Mouse (Mus musculus): ENCODE results near the gene A930004D18Rik. TPM values are rescaled to one million over a fixed set of nuclear protein-coding genes. Genes with fewer than 3 reads are reported as not detected.
A peak's percentile ranks its signal among the peaks of the same experiment; 100 is the strongest.

Gene A930004D18Rik
- polyA plus RNA-seq, 1 experiment from 2014 or later = 17.1 TPM

DNA sequence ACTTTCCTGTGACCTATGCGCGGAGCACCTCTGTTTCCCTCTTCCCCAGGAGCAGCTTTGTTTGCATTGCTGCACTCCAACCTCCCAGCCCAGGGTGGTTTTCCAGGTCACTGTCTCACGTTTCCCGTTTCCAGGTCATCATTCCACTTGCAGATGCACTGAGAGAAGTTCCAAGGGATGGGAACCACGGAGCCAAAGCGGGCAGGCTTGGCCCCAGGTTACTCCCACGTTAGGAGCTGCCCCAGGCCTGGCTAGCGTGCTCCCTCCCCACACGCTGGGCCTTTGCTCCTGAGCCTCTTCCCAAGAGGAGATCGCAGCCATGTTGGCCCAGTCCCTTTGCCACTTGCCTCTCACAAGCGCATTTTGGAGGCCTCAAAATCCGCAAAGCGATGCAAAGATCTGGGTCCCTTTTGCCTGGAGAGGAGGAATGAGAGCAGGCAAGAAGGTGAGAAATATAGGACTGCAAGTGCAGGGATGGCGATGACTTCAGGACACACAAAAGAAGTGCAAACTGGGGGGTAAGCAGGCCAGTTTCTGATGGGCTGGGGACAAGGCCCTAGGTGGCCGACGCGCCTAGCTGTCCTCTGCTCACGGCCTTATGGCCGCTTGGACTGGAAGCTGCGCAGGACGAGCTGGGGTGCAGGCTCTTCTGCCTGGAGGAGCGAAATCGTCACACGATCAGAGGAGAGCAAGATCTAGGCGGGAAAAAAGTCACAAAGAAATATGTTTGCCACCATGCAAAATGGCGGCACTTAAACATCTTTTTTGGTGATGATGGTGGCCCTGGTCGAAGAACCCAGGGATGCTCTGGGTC is 3.0 kb upstream of the A930004D18Rik start:
- peak; percentile 41 for ATAC-seq (ENCODE audit: low FRiP score, low read depth)
- no peaks in the 10 kb centered on the region for H3K27me3 ChIP-seq (replicated peaks)
- H3K4me3 ChIP-seq = peak overlapping the region; percentile 22
- peak overlapping the region; percentile 66 for H3K4me2 ChIP-seq (replicated peaks)
- peaks cover 62% of the 10 kb centered on the region for H3K4me1 ChIP-seq
- WGBS = 7% methylated on average over 27 of the region's 27 CpGs
- peak overlapping the region; percentile 69 for H3K27ac ChIP-seq
- H3K36me3 ChIP-seq = no peaks in the 10 kb centered on the region
- H3K9me3 ChIP-seq = no peaks in the 10 kb centered on the region
- peak overlapping the region; percentile 68 for H3K9ac ChIP-seq

DNA sequence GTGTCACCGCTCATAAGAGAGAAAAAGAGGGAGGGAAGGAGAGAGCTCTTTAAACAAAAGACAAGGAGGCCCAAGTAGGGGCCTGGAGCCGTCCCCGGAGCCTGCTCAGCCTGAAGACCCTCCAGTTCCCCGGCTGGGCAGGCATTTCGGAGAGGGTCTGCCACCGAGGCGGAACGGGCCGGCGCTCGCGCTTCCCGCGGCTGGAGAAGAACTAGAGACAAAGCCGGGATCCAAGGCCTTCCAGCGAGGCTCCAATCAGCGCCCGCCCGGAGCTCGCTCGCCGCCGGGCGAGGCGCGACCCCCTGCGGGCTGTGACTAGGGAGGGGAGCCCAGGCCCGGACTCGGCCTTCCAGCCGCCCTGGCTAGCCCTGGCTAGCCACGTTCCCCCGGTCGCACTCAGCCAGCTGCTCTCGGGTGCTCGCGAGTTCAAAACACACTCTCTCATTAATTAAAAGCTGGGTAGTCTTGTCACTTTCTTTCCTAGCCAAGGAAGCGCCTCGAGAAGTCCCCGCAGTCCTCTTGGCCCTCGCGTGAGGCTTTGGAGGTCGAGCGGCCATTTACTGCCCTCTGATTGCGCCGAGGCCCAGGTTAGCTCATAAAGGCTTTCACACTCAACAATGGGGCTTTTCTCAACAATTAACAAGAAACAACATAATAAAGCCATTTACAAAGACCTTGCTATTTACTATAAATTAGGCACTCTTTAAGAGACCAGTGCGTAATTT is 2.2 kb upstream of the A930004D18Rik start:
- H3K27me3 ChIP-seq (replicated peaks) = no peaks in the 10 kb centered on the region
- H3K4me2 ChIP-seq (replicated peaks) = peak overlapping the region; percentile 66
- WGBS = 1% methylated on average over 46 of the region's 46 CpGs
- peak; percentile 77 for ATAC-seq (ENCODE audit: low FRiP score, low read depth)
- no peaks in the 10 kb centered on the region for H3K36me3 ChIP-seq
- peak overlapping the region; percentile 68 for H3K9ac ChIP-seq
- H3K4me3 ChIP-seq = peak overlapping the region; percentile 33
- peak overlapping the region; percentile 69 for H3K27ac ChIP-seq
- H3K9me3 ChIP-seq = no peaks in the 10 kb centered on the region
- peaks cover 63% of the 10 kb centered on the region for H3K4me1 ChIP-seq

DNA sequence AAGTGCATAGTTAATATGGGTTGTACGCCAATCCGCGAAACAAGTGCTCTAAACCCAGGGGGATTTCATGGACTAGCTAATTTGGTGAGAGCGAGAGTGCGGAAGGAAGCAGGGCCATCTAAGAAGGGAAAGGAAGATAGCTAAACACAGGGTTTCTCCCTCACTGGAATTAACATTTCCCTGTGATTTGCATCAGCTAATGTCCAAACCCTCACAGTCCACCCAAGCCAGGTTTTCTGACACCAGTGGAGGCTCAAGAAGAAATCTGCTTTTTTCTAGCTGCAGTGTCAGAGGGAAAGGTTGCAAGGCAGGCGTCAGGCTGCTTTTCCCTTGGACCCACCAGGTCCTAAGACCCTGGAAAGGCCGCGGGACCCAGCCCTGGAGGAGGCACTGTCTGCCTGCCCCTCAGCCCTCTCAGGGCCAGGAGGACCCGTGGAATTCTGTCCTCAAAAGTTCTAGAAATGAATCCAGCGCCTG is 1.4 kb upstream of the A930004D18Rik start:
- no peaks in the 10 kb centered on the region for H3K36me3 ChIP-seq
- H3K4me1 ChIP-seq = peaks cover 63% of the 10 kb centered on the region
- H3K9ac ChIP-seq = peak overlapping the region; percentile 68
- WGBS = 16% methylated on average over 10 of the region's 10 CpGs
- 0 out of 2 replicates have a peak overlapping the region, but pooled peaks have one; percentile 69 for H3K27ac ChIP-seq
- 0 out of 2 replicates have a peak overlapping the region, but pooled peaks have one; percentile 5 for H3K4me3 ChIP-seq
- H3K4me2 ChIP-seq (replicated peaks) = peak overlapping the region; percentile 66
- no peaks in the 10 kb centered on the region for H3K9me3 ChIP-seq
- ATAC-seq (ENCODE audit: low FRiP score, low read depth) = peak; percentile 23; the same call in 1 of the 2 replicates
- no peaks in the 10 kb centered on the region for H3K27me3 ChIP-seq (replicated peaks)

DNA sequence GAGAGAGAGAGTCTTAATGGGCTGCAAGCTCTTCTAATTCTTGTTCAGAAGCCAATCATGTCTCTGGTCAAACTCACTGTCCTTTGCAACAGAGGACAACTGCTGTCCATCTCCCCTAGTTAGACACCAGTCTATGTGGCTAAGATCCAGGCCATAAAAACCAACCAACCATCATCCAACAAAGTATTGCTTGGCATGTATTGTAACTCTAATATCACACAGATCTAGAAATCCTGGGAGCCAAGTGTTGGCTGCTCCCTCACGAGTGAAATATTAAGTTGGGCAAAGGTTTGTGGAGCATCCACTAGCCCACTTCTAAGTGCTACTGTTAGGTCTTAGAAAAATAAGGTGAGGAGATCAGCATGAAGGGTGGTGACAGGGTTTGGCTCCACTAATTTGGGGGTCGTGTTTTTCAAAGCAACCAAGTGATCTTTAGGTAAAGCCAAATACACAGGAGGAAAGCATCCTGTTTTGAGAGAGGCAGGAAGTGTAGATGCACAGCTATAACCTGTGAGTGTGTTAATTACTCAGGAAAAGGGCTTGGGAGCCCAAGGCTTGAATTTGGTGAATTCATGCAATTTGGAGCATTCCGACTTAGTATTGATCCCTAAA is 710 bp upstream of the A930004D18Rik start:
- no peak for ATAC-seq (ENCODE audit: low FRiP score, low read depth)
- H3K4me2 ChIP-seq (replicated peaks) = peak overlapping the region; percentile 66
- no peak overlapping the region for H3K4me3 ChIP-seq

DNA sequence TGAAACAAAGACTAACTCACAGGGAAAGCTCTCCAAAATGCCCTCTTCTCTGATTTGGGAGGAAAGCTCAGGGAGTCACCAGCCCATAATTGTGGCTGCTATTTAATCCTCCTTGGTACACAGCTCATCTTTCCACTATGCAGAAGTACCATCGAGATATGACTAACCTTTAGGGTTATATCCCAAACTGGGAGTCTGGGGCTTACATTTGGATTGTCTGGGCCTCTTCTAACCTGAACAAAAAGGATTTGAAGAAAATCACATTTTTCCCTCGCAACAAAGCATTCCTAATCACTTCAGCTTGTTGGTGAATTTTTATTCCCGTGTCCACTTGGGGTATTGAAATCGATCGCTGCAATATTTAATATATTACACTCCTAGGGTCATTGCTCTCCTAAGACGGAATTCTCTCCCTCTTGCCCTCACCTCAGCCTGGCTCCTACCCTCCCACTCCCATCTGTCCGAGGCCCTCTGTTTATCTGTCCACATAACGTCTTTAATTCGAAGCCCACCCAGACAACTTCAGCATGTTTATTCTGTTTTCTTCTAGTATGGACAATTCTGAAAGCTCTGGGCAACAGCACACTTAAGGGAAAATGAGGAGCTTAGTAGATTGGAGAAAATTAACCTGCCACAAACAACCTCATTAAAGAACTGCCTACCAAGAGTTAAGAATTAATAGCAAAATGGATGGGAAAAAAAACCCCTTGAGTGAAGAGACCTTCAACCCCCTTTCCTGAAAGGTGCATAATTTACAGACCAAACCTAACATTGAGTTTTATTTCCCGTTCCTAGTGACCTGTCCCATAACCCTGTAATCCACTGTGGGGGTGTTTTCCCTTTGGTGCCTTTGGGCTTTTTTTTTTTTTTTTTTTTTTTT is 2.9 kb downstream of the A930004D18Rik start:
- no peak overlapping the region for H3K4me3 ChIP-seq
- no peak overlapping the region for H3K9ac ChIP-seq
- H3K9me3 ChIP-seq = no peaks in the 10 kb centered on the region
- 47% methylated on average over 10 of the region's 10 CpGs for WGBS
- no peak overlapping the region for H3K4me2 ChIP-seq (replicated peaks)
- peaks cover 64% of the 10 kb centered on the region for H3K4me1 ChIP-seq
- no peaks in the 10 kb centered on the region for H3K27me3 ChIP-seq (replicated peaks)
- H3K36me3 ChIP-seq = no peaks in the 10 kb centered on the region
- H3K27ac ChIP-seq = no peak overlapping the region
- ATAC-seq (ENCODE audit: low FRiP score, low read depth) = no peak

More for the DNA sequence above, 710 bp upstream of the A930004D18Rik start:
- WGBS = 47% methylated on average over 3 of the region's 3 CpGs
- Histone ChIP-seq H3K4me1 (peaks cover 66% of the 10 kb centered on the region), H3K27me3 (replicated peaks) (no peaks in the 10 kb centered on the region), H3K9ac (no peak overlapping the region), H3K27ac (no peak overlapping the region), H3K9me3 (no peaks in the 10 kb centered on the region), H3K36me3 (no peaks in the 10 kb centered on the region)

DNA sequence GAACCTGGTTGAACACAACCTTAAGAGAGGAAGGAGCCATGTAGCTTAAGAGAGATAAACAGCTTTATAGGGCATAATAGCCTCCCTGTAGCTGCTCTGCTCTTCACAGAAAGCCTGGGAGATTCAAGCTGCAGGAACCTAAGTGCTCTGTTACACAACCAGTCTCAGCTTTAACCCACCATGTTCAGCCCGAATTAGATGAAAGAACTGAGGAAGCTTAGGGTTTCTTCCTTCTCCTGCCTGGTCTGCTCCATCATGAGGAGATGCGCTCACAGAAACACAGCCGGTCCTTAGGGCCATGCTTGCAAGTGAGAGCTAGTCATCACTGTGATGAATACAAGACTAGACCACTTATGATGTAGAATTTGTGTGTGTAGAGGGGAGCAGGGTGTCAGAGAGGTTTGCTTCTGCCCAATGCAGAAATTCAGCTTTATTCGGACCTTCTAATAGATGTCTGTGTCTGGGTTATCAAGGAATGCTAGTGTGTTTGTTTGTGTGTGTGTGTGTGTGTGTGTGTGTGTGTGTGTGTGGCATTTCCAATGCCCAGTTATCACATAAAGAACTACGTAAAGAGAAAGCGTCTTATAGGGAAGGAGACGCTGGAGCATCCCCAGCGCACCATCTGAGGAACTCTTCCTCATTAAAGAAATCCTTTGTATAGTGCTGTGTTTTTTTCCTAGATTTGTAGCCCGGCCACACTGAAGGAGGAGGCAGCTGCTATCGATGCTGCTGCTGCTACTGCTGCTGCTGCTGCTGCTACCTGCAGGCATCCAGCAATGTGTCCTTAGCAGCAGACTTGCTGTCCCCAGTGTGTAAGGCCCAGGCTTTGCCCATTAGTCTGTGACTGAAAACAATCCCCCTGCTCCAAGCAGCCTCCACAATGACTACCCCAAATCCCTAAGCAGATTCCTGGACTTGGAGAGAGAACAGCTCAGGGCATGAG is 4.1 kb downstream of the A930004D18Rik start:
- peak; percentile 42; the same call in 1 of the 2 replicates for ATAC-seq (ENCODE audit: low FRiP score, low read depth)
- Histone ChIP-seq H3K4me1 (peaks cover 54% of the 10 kb centered on the region), H3K27ac (no peak overlapping the region), H3K4me3 (no peak overlapping the region), H3K27me3 (replicated peaks) (no peaks in the 10 kb centered on the region), H3K4me2 (replicated peaks) (peak overlapping the region; percentile 95), H3K9ac (peak overlapping the region; percentile 27; the same call in 1 of the 2 replicates), H3K36me3 (no peaks in the 10 kb centered on the region), H3K9me3 (no peaks in the 10 kb centered on the region)
- WGBS = 30% methylated on average over 10 of the region's 10 CpGs

DNA sequence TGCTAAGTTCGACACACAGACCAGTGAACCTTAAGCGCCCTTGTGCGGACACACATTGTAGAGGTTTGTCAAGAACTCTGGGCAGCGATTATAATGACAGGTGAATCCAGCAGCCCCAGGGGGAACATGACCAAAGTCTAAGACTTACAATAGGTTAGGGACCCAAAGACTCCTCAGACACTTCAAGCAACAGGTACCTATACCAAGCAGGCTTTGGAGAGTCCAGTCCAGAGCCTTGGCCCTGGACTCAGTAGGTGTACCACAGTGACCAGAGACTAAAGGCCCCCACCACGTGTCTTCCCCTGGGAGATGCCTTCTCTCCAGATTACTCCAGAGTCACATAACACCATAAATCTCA is 5.0 kb downstream of the A930004D18Rik start:
- 44% methylated on average over 5 of the region's 5 CpGs for WGBS
- Histone ChIP-seq H3K27ac (no peak overlapping the region), H3K9me3 (no peaks in the 10 kb centered on the region), H3K9ac (peak overlapping the region; percentile 21; the same call in 1 of the 2 replicates), H3K27me3 (replicated peaks) (no peaks in the 10 kb centered on the region), H3K4me1 (peaks cover 49% of the 10 kb centered on the region), H3K4me2 (replicated peaks) (peak overlapping the region; percentile 95), H3K36me3 (no peaks in the 10 kb centered on the region), H3K4me3 (no peak overlapping the region)
- no peak for ATAC-seq (ENCODE audit: low FRiP score, low read depth)

DNA sequence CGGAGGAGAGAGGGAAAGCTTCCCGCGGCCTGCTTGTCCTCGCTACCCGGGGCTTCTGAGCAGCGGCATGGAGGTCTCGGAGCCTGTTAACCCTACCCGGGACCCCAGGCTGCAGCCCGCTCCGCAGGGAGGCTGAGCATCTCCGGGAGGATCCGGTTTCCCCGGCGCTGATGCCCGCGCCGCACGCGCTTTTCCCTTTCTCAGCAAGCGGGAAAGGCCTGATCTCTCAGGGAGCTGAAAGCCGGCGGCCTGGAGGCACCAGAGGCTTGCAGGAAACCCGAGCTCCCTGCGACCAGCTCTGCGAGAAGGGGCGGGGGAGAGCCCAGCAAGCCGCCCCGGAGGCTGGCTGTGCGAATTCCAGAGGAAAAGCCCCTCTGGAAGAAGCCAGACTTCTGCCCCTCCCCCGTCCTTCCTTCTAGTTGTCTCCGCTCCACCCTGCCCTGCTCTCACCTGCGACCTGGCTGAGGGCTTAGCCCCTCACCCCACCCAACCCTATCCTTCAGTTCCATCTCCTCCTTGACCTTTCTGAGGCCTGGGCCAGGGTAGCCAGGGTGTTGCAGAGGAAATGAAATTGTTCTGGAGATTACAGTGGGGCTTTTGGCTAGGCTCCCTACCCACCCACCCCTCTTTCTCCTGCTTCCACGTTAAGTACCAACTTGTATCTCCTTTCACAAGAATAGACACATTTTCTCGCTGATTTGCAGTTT is 5.6 kb downstream of the A930004D18Rik start:
- H3K4me1 ChIP-seq = peaks cover 49% of the 10 kb centered on the region
- no peak overlapping the region for H3K27ac ChIP-seq

DNA sequence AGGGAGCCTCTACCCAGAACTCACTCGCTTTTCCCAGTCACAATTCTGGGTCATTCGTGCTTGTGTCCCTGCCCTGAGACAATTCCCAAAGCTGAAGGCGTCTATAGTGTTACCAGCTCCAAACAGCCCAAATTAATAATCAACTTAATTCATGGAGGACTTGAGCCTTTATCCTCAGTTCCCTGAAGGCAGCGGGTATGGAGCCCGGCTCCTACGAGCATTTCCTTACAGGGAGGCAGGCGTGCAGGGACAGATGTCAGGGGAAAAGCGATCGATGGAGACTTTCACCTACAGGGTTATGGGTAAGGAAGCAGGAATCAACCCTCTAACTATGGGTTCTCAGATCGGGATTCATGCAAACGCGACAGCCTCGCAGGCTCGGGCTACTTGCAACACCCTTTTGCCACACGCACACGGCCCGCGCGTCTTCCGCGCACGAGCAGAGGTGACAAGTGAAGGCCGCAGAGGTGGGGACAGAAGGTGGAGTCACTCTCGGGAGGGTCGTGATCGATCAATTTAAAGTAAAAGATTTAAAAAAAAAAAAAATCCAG is 6.2 kb downstream of the A930004D18Rik start:
- H3K27ac ChIP-seq = no peak overlapping the region
- H3K4me3 ChIP-seq = peak overlapping the region; percentile 39
- peak overlapping the region; percentile 87 for H3K9ac ChIP-seq
- no peaks in the 10 kb centered on the region for H3K27me3 ChIP-seq (replicated peaks)
- WGBS = under 1% methylated on average over 26 of the region's 26 CpGs
- H3K36me3 ChIP-seq = no peaks in the 10 kb centered on the region
- peaks cover 54% of the 10 kb centered on the region for H3K4me1 ChIP-seq
- H3K4me2 ChIP-seq (replicated peaks) = peak overlapping the region; percentile 95
- no peaks in the 10 kb centered on the region for H3K9me3 ChIP-seq
- ATAC-seq (ENCODE audit: low FRiP score, low read depth) = no peak

More for the DNA sequence above, 5.6 kb downstream of the A930004D18Rik start:
- under 1% methylated on average over 34 of the region's 34 CpGs for WGBS
- Histone ChIP-seq H3K27me3 (replicated peaks) (no peaks in the 10 kb centered on the region), H3K4me3 (peak overlapping the region; percentile 39), H3K9ac (peak overlapping the region; percentile 87), H3K36me3 (no peaks in the 10 kb centered on the region), H3K4me2 (replicated peaks) (peak overlapping the region; percentile 95), H3K9me3 (no peaks in the 10 kb centered on the region)
- ATAC-seq (ENCODE audit: low FRiP score, low read depth) = no peak

DNA sequence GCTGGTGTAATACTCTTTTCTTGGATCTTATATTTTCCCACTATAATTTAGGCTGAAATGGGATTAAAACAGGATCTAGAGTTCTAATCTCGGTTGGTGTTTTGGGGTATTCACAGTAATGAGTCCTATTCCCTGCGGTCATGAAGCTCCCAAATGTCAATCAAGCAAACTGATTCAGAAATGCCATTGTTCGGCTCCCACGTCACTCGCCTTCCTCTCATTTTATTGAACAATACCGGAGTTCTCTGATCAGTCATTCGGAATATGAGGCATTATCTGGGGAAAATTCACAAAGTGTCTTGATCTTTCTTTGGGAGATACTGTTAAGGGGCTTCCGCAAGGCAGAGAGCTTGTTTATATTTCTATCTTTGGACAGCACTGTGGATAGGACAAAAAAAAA is 7.0 kb downstream of the A930004D18Rik start:
- no peak overlapping the region for H3K9ac ChIP-seq
- H3K4me1 ChIP-seq = peaks cover 60% of the 10 kb centered on the region
- no peak for ATAC-seq (ENCODE audit: low FRiP score, low read depth)
- no peak overlapping the region for H3K27ac ChIP-seq
- no peak overlapping the region for H3K4me3 ChIP-seq
- H3K4me2 ChIP-seq (replicated peaks) = peak overlapping the region; percentile 95
- 15% methylated on average over 8 of the region's 8 CpGs for WGBS
- H3K9me3 ChIP-seq = no peaks in the 10 kb centered on the region
- H3K27me3 ChIP-seq (replicated peaks) = no peaks in the 10 kb centered on the region
- no peaks in the 10 kb centered on the region for H3K36me3 ChIP-seq

Measured in neural tube, embryonic 12.5 days (tissue).